Mouse (Mus musculus) thymus, postnatal 25 days (tissue): Measurements from ENCODE around the gene Dedd.
A peak's percentile ranks its signal among the peaks of the same experiment; 100 is the strongest.
"Not testable (repeated sequence)": the region's sequence is repeated elsewhere in the genome, so short reads cannot be mapped to it uniquely, and the experiment has no call there.

Experiments
- DNase-seq: peaks from one replicate; pipeline ENCODE4 v3.0.0; 2022

Dedd gene

GRCm38 (mm10) chr1:171319748-171320147 lies 9.2 kb upstream of the Dedd start:
- DNase-seq: no peak

GRCm38 (mm10) chr1:171320151-171320550 lies 8.8 kb upstream of the Dedd start:
- no peak for DNase-seq

- peak; percentile 18 for DNase-seq
Observed at GRCm38 (mm10) chr1:171321415-171321814, 7.5 kb upstream of the Dedd start.

- no peak for DNase-seq
Observed at GRCm38 (mm10) chr1:171322012-171322411, 6.9 kb upstream of the Dedd start.

GRCm38 (mm10) chr1:171325571-171325970 lies 3.4 kb upstream of the Dedd start:
- DNase-seq: no peak

- DNase-seq: not testable (repeated sequence)
Observed at GRCm38 (mm10) chr1:171326588-171326987, 2.4 kb upstream of the Dedd start.

- DNase-seq: no peak
Observed at GRCm38 (mm10) chr1:171328244-171328643, 701 bp upstream of the Dedd start.

- peak; percentile 41 for DNase-seq
Observed at GRCm38 (mm10) chr1:171329433-171330215, 679 bp downstream of the Dedd start.

GRCm38 (mm10) chr1:171330216-171330560 lies 1.2 kb downstream of the Dedd start:
- DNase-seq: no peak

GRCm38 (mm10) chr1:171342262-171343207 lies 13.6 kb downstream of the Dedd start:
- DNase-seq: no peak

- no peak for DNase-seq
Observed at GRCm38 (mm10) chr1:171343922-171344677, 15.2 kb downstream of the Dedd start.

GRCm38 (mm10) chr1:171344715-171345114 lies 15.8 kb downstream of the Dedd start:
- no peak for DNase-seq

- peak; percentile 91 for DNase-seq
Observed at GRCm38 (mm10) chr1:171345225-171346094, 16.5 kb downstream of the Dedd start, which contains the start of the genes Nit1 and Pfdn2. Gene Nit1 (minus strand): TSS chr1:171345646. Gene Pfdn2 (plus strand): TSS chr1:171345670.

GRCm38 (mm10) chr1:171346095-171346450 lies 17.1 kb downstream of the Dedd start:
- DNase-seq: no peak

GRCm38 (mm10) chr1:171348665-171349064 lies 19.7 kb downstream of the Dedd start:
- DNase-seq: no peak

GRCm38 (mm10) chr1:171349210-171349609 lies 20.3 kb downstream of the Dedd start:
- no peak for DNase-seq

GRCm38 (mm10) chr1:171355812-171356340 lies 26.9 kb downstream of the Dedd start:
- DNase-seq: peak; percentile 62

GRCm38 (mm10) chr1:171356814-171357213 lies 27.9 kb downstream of the Dedd start:
- no peak for DNase-seq

GRCm38 (mm10) chr1:171358421-171358820 lies 29.5 kb downstream of the Dedd start:
- DNase-seq: peak; percentile 50

- no peak for DNase-seq
Observed at GRCm38 (mm10) chr1:171360253-171360652, 31.3 kb downstream of the Dedd start.

- peak; percentile 89 for DNase-seq
Observed at GRCm38 (mm10) chr1:171360656-171361055, 31.7 kb downstream of the Dedd start, which contains the start of gene Klhdc9. Gene Klhdc9 (minus strand): TSS chr1:171360798.
